In the genomic region with DNA sequence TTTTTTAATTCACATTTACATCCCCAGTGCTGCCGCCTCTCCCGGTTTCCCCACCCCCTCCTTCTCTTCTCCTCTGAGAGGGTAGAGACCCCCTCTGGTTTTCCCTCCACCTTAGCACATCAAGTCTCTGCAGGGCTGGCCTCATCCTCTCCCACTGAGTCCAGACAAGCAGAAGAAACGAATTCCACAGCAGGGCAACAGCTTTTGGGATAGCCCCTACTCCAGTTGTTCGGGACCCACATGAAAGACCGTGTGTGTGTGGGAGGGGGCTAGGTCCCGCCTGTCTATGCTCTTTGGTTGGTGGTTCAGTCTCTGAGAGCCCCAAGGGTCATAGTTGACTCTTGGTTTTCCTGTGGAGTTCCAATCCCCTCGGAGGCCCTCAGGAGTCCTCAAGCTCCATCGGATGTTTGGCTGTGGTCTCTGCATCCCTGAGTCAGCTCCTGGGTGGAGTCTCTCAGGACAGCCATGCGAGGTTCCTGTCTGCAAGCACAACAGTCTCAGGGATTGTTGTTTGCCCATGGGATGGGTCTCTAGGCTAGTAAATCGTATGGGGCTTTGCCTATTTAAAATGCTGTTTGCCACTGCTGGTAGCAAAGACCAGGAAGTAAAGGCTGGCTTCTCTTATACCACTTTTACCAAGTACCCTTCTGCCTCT, we compare ENCODE assay signal across 8 mouse cellular contexts. TPM values are rescaled to one million over a fixed set of nuclear protein-coding genes. Genes with fewer than 3 reads are reported as not detected.
DNase-seq lines count a peak whose midpoint lies in the region; ATAC-seq and TF ChIP-seq lines count a peak whose summit lies in the region.

No protein-coding gene starts in this region.

- no peak for TF ChIP-seq POLR2A in ES-Bruce4 (IDR thresholded peaks at IDR 0.05; ENCODE audit: insufficient read depth, low read length)
- no peak for TF ChIP-seq POLR2A in small intestine, adult 2 months (IDR thresholded peaks at IDR 0.05; ENCODE audit: low read depth, low read length)

- 23% methylated on average over 10 of the region's 10 CpGs for WGBS in kidney, embryonic 16.5 days
- 25% methylated on average over 10 of the region's 10 CpGs for WGBS in hindbrain, embryonic 10.5 days
- 32% methylated on average over 10 of the region's 10 CpGs for WGBS in liver, embryonic 16.5 days (ENCODE audit: insufficient replicate concordance)
- 30% methylated on average over 10 of the region's 10 CpGs for WGBS in small intestine, adult 2 months

- H3K4me2 ChIP-seq in kidney, embryonic 16.5 days (replicated peaks; ENCODE audit: low read depth, low read length): peak overlapping the region; percentile 98
- peak overlapping the region; percentile 83 for H3K4me2 ChIP-seq in liver, embryonic 16.5 days (ENCODE audit: low read depth, low read length)

- H3K9me3 ChIP-seq in kidney, embryonic 16.5 days (ENCODE audit: low read length): no peaks in the 10 kb centered on the region
- H3K9me3 ChIP-seq in ES-Bruce4 (replicated peaks; ENCODE audit: control insufficient read depth, insufficient read depth, low read length, poor library complexity, severe bottlenecking): no peaks in the 10 kb centered on the region
- H3K9me3 ChIP-seq in hindbrain, embryonic 10.5 days: no peaks in the 10 kb centered on the region
- no peaks in the 10 kb centered on the region for H3K9me3 ChIP-seq in liver, embryonic 16.5 days (replicated peaks; ENCODE audit: control insufficient read depth, low read length)

- H3K27ac ChIP-seq in kidney, embryonic 16.5 days (ENCODE audit: low read length): peak overlapping the region; percentile 67
- peak overlapping the region; percentile 15; the same call in 1 of the 2 replicates for H3K27ac ChIP-seq in ES-Bruce4 (ENCODE audit: insufficient read depth, low read length)
- H3K27ac ChIP-seq in hindbrain, embryonic 10.5 days: peak overlapping the region; percentile 91
- H3K27ac ChIP-seq in liver, embryonic 16.5 days (ENCODE audit: low read length): peak overlapping the region; percentile 63; the same call in 1 of the 2 replicates
- no peak overlapping the region for H3K27ac ChIP-seq in small intestine, adult 2 months (ENCODE audit: insufficient read depth, low read depth, low read length)

- DNase-seq in kidney, postnatal 25 days: no peak
- DNase-seq in embryo, embryonic 11 days: peak; percentile 18
- DNase-seq in hindbrain, embryonic 10.5 days (ENCODE audit: low spot score): peak; percentile 5
- DNase-seq in frontal cortex, postnatal 25 days (ENCODE audit: low spot score in 2 of 2): no peak

- H3K9ac ChIP-seq in kidney, embryonic 16.5 days (replicated peaks; ENCODE audit: low read length): peak overlapping the region; percentile 64
- H3K9ac ChIP-seq in ES-Bruce4 (ENCODE audit: low read depth, poor library complexity, severe bottlenecking): peak overlapping the region; percentile 83
- peak overlapping the region; percentile 70; the same call in 1 of the 2 replicates for H3K9ac ChIP-seq in liver, embryonic 16.5 days (ENCODE audit: low read depth, low read length)

- peak overlapping the region; percentile 82 for H3K4me3 ChIP-seq in kidney, embryonic 16.5 days (ENCODE audit: low read length)
- H3K4me3 ChIP-seq in ES-Bruce4 (ENCODE audit: low read depth, low read length): peak overlapping the region; percentile 83
- H3K4me3 ChIP-seq in hindbrain, embryonic 10.5 days: peak overlapping the region; percentile 91
- peak overlapping the region; percentile 73 for H3K4me3 ChIP-seq in liver, embryonic 16.5 days (ENCODE audit: low read depth, low read length)
- H3K4me3 ChIP-seq in small intestine, adult 2 months (ENCODE audit: low read depth, low read length): peak overlapping the region; percentile 80

- no peak for TF ChIP-seq CTCF in ES-Bruce4 (IDR thresholded peaks at IDR 0.05; ENCODE audit: low read depth, low read length)
- no peak for TF ChIP-seq CTCF in small intestine, adult 2 months (IDR thresholded peaks at IDR 0.05; ENCODE audit: extremely low read depth, insufficient read length, insufficient replicate concordance, low read depth, low read length)

- peaks cover 13% of the 10 kb centered on the region for H3K4me1 ChIP-seq in kidney, embryonic 16.5 days (ENCODE audit: insufficient read depth, low read length)
- H3K4me1 ChIP-seq in ES-Bruce4 (ENCODE audit: control insufficient read depth, insufficient read depth, low read length): no peaks in the 10 kb centered on the region
- peaks cover 18% of the 10 kb centered on the region for H3K4me1 ChIP-seq in hindbrain, embryonic 10.5 days (replicated peaks)
- H3K4me1 ChIP-seq in liver, embryonic 16.5 days (ENCODE audit: control insufficient read depth, low read depth, low read length): peaks cover 11% of the 10 kb centered on the region
- H3K4me1 ChIP-seq in small intestine, adult 2 months (ENCODE audit: control insufficient read depth, insufficient read depth, insufficient read length, low read length): peaks cover 7% of the 10 kb centered on the region; the same call in 1 of the 2 replicates

- no peaks in the 10 kb centered on the region for H3K27me3 ChIP-seq in kidney, embryonic 16.5 days (ENCODE audit: insufficient read depth, low read length)
- H3K27me3 ChIP-seq in ES-Bruce4 (ENCODE audit: control insufficient read depth, insufficient read depth, low read length, poor library complexity, severe bottlenecking): no peaks in the 10 kb centered on the region
- peaks cover 12% of the 10 kb centered on the region; the same call in 1 of the 2 replicates for H3K27me3 ChIP-seq in hindbrain, embryonic 10.5 days (ENCODE audit: insufficient read depth, poor library complexity, severe bottlenecking)
- no peaks in the 10 kb centered on the region for H3K27me3 ChIP-seq in liver, embryonic 16.5 days (ENCODE audit: control insufficient read depth, insufficient read depth, low read depth, low read length)
- no peaks in the 10 kb centered on the region for H3K27me3 ChIP-seq in small intestine, adult 2 months (ENCODE audit: control insufficient read depth, insufficient read depth, low read length)

- H3K36me3 ChIP-seq in kidney, embryonic 16.5 days (ENCODE audit: insufficient read depth, low read length): peaks cover 24% of the 10 kb centered on the region
- H3K36me3 ChIP-seq in ES-Bruce4 (ENCODE audit: control insufficient read depth, insufficient read depth, low read length, poor library complexity, severe bottlenecking): peaks cover 6% of the 10 kb centered on the region; the same call in 1 of the 2 replicates
- peaks cover 32% of the 10 kb centered on the region for H3K36me3 ChIP-seq in hindbrain, embryonic 10.5 days
- H3K36me3 ChIP-seq in liver, embryonic 16.5 days (ENCODE audit: control insufficient read depth, insufficient read depth): peaks cover 14% of the 10 kb centered on the region
- H3K36me3 ChIP-seq in small intestine, adult 2 months (ENCODE audit: control insufficient read depth, insufficient read depth, low read length): peaks cover 9% of the 10 kb centered on the region

- TF ChIP-seq EP300 in ES-Bruce4 (IDR thresholded peaks at IDR 0.05; ENCODE audit: insufficient read depth, low read depth, low read length): no peak

- ATAC-seq in kidney, embryonic 16.5 days (ENCODE audit: low FRiP score, low TSS enrichment): peak; percentile 69
- ATAC-seq in liver, embryonic 16.5 days (ENCODE audit: low read depth): peak; percentile 9; the same call in 1 of the 2 replicates

RNA-seq across cellular contexts. Expression of a gene that starts 0.7 kb away (rescaled TPM):
- polyA plus RNA-seq in kidney, embryonic 16.5 days (2015; fragmentation: Nextera tagmentation; extraction: Ambion mirVana): 88.6 and 93.5 TPM in 2 replicates
- polyA plus RNA-seq in ES-Bruce4 (2011; ENCODE audit: insufficient read depth, insufficient read length, low read depth, missing spikeins): 135 and 148 TPM in 2 replicates
- polyA plus RNA-seq in hindbrain, embryonic 10.5 days (2016; fragmentation: Nextera tagmentation; extraction: Ambion mirVana): 124 and 139 TPM in 2 replicates
- 37.7 and 45.8 TPM in 2 replicates for polyA plus RNA-seq in liver, embryonic 16.5 days (2015; fragmentation: Nextera tagmentation; extraction: Ambion mirVana)
- 2.5 and 4.3 TPM in 2 replicates for polyA plus RNA-seq in small intestine, adult 2 months (2012; rRNA removed)

RNA-seq across cellular contexts. Expression of a gene that starts 26.6 kb away (rescaled TPM):
- 494 and 555 TPM in 2 replicates for polyA plus RNA-seq in kidney, embryonic 16.5 days (2015; fragmentation: Nextera tagmentation; extraction: Ambion mirVana)
- polyA plus RNA-seq in ES-Bruce4 (2011; ENCODE audit: insufficient read depth, insufficient read length, low read depth, missing spikeins): 1,520 and 1,534 TPM in 2 replicates
- polyA plus RNA-seq in hindbrain, embryonic 10.5 days (2016; fragmentation: Nextera tagmentation; extraction: Ambion mirVana): 985 and 1,002 TPM in 2 replicates
- 150 and 152 TPM in 2 replicates for polyA plus RNA-seq in liver, embryonic 16.5 days (2015; fragmentation: Nextera tagmentation; extraction: Ambion mirVana)
- 202 and 242 TPM in 2 replicates for polyA plus RNA-seq in small intestine, adult 2 months (2012; rRNA removed)

Comparison
In these comparisons a context has a peak if more than half of its experiments do, and no peak if none do; other contexts are left out.
1. DNase-seq: peak in embryo, embryonic 11 days (single experiment) and hindbrain, embryonic 10.5 days (single experiment); none in kidney, postnatal 25 days (0 of 2) and frontal cortex, postnatal 25 days (0 of 2).
2. Peak in every context shown above with its lines, with median percentiles within 50 percentile points of each other: H3K4me3 ChIP-seq and H3K9ac ChIP-seq.